Mouse (Mus musculus) natural killer cell, adult 2 months (primary cell): ENCODE measurements around the gene Tfr2.

Source experiments
- DNase-seq, 2 experiments: peaks; one replicate each; pipeline ENCODE4 v3.0.0; 2022; ENCODE audit warnings: low spot score in 2 of 2

Tfr2 gene

DNA sequence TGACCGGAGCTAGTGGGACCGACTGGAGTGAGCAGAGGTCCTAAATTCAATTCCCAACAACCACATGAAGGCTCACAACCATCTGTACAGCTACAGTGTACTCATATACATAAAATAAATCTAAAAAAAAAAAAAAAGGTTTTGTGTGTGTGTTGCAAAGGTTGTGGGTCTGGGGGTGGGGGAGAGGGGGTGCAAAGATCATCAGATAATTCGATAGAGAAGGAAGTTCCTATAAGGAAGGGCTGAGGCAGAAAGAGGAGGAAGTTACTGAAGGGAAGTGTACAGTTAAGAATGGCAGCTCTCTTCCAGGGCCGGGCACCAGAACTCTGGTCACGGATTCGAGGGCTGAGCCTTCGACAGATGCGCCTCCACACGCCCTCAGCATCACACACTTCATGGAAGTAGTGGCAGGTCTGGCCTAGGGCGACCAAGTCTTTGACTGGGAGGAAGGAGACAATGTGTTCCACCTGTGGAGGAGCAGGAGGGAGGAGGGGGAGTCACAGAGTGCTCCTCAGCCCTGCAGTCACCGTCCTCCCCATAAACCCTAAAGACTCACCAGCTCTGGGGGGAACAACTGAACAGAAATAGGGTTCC, 54.4 kb downstream of the Tfr2 start:
- no peak for DNase-seq

- peak in 1 of 2 experiments; percentile 10 for DNase-seq
Observed at GRCm38 (mm10) chr5:137627991-137628390, 58.4 kb downstream of the Tfr2 start.

GRCm38 (mm10) chr5:137628498-137629305, 59.1 kb downstream of the Tfr2 start, which contains the start of the genes Fbxo24, Lrch4 and Gm20605:
Fbxo24 (minus strand) TSS chr5:137629002.
Lrch4 (plus strand) TSS chr5:137629121.
Gm20605 (plus strand) TSS chr5:137629175.
- peak; percentile 99 to 100 for DNase-seq

DNA sequence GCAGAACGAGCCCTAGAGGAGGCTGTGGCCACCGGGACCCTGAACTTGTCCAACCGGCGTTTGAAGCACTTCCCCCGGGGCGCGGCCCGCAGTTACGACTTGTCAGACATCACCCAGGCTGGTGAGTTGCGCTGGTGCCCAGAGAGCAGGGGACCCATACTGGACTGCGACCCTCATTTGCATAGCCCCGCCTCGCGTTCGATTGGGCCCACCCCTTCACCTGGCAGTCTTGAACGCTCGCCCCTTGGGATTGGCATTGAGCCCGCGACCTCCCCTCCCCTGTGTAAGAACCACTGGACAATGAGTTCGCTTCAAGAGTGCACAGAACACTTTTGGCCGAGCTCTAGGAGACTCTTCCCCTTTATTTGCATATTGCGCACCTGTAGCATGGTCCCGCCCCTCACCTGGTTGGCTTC, 59.7 kb downstream of the Tfr2 start:
- no peak for DNase-seq

- peak; percentile 23 to 28 for DNase-seq
Observed at GRCm38 (mm10) chr5:137629906-137630545, 60.4 kb downstream of the Tfr2 start.

DNA sequence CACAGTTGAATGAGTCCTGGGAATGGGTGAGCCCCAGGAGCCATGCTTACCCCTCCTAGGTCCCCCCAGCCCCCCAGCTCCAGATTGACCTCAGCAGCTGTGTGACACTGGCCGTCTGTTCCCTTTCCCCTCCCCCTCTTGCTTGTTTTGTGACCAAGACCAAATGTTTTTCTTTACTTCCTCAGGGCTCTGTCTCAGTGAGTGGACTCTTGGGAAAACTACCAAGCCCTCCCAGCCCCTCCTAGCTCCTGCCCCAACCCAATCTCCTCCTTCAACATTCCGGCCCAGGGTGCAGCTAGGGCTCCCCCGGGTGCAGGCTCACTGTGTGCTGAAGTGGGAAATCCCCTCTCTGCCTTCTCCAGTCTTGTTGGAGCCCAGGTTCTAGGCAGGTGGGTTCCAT, 61.0 kb downstream of the Tfr2 start:
- peak; percentile 15 to 18 for DNase-seq

DNA sequence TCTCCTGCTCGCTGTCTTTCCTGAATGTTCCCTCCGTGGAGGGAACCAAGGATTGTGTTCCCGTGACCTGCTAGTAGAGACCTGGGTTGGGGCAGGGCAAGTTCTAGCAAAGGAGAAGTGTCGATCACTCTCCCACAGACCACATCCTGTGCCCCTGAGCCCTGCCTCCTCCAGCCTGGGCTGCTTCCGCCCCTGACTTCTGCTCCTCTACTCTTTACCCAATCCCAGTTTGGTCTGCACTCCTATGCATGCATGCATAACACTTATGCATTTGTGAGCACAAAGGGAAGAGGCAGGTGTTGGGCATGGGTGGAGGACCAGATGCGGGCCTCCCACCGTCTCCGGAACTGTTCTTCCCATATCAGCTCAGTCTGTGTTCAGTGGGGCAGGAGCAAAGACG, 61.5 kb downstream of the Tfr2 start:
- peak; percentile 81 to 82 for DNase-seq

- DNase-seq, result peak; percentile 61 to 78
Observed at GRCm38 (mm10) chr5:137631591-137631990, 62.0 kb downstream of the Tfr2 start.

GRCm38 (mm10) chr5:137633397-137634084, 63.9 kb downstream of the Tfr2 start:
- no peak for DNase-seq
